Mouse (Mus musculus) cerebellum, adult 11-12 months (tissue): ENCODE results near the gene Atp6ap1.

Source experiments
- DNase-seq: peaks from one replicate; pipeline ENCODE4 v3.0.0; 2022

Atp6ap1 gene

GRCm38 (mm10) chrX:74304867-74305700 is 8.2 kb downstream of the Atp6ap1 start, which contains the start of gene Gdi1:
TSS of gene Gdi1 (plus strand) at chrX:74304998.
- DNase-seq, result peak; percentile 73

DNA sequence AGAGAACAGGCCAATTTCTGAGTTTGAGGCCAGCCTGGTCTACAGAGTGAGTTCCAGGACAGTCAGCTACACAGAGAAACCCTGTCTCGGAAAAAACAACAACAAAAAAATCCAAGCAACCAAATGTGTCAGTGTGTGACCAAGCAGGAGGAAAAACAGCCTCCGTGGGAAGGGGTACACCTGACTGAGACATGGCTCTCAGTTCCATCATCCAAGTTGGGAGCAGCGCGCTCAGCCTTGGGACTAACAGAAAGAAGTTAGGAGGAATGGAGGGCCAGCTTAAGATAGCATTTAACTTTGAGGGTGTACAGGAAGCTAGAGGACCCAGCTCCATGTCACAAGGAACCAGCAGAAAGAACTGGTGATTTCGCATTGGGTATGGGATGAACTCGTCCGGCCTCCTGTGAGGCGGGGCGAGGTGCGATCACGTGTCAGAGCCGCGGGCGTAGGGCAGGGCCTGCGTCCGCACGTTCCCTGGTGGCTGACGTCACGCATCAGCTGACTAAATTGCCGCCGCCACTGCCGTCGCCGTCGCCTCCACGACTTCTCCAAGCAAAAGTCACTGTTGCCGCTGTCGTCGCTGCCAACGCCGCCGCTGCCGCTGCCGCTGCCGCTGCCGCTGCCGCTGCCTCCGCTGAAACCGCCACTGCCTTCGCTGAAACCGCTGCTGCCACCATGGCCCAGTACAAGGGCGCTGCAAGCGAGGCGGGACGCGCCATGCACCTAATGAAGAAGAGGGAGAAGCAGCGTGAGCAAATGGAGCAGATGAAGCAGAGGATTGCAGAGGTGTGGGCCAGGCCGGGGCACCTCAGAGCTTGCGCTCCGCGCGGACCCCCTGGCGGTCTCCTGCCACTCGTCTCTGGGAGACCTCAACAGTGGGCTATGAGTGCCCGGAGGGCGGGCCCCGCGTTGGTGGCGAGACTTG is 15.9 kb downstream of the Atp6ap1 start, which contains the start of gene Fam50a:
TSS of gene Fam50a (plus strand) at position 494 of the 925 bp plus-strand sequence.
- DNase-seq, result peak; percentile 89

DNA sequence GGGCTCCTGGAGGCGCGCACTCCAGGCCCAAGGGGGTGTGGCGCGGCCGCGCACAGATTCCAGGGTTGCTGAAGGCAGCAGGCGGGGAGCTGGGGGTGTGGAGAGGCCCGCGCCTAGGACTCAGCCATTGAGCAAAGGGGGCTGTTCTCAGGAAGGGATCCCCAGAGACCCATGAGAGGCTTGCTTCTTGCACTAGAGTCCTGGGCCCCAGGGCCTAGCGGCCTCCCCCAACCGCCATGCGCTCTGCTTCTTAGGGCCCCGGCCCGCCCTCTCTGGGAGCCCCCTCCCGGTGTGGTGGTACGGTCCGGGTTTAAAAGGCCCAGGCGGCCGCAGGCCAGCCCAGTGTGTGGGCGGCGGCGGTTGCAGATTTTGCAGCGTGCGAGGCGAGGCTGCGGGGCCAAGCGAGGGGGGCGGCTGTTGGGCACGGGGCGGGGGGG is 31.8 kb downstream of the Atp6ap1 start, which contains the start of gene Plxna3:
TSS of gene Plxna3 (plus strand) at position 342 of the 437 bp plus-strand sequence.
- DNase-seq, result peak; percentile 71

DNA sequence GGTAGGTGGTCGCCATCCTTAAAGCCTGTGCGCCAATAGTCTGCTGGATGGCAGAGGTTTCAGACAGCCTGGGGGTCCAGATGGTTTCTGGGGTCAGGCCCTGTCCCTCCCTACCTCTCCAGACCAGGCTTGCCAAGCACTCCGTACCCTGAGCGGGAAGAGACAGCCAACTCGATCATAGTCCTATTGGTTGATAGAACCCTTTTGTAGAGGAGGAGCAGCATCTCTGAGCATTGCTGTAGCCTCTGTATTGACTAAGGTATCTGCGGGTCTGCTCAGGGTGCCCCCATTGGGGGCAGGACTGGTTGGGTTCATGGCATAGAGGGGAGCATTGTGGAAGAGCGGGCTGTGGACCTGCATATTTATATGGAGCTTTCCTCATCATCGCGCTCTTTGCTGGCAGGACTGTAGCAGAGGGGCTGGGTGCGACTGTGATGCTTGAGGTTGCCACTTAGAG is 32.3 kb downstream of the Atp6ap1 start:
- no peak for DNase-seq

DNA sequence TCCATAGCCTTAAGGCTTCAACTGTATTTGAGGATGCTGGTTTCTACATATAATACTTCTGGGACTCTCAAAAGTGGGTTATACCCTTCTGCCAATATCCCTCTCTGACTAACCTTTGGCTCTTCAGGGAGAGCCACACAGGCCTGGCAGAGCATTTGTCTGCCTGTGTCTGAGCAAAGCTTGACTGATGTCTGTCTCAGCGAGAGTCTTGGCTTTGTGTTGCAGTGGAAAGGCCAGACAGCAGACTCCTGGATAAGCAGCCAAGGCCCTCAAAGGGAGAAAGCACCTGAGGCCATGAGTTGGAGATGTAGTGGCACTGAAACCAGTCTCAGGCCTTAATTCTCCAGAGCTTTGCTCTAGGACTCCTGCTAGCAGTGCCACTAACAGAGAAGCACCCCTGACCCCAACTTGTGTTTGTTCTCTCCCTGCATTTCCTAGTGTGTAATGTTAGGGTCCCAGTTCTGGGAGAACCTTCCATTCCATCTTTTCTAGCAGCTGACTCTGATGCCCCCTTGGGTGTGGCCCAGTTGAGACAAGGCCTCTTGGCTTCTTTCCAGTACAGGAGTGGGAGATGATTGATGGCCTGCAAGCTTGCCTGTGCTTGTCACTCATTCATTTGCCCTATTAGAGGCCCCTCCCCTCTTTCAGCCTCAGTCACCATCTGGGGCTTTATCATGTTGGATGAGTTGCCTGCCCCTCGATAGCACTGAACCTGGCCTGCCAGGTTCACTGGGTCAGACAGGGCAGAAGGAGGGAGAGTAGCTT is 33.5 kb downstream of the Atp6ap1 start:
- DNase-seq, result peak; percentile 34

- DNase-seq, result no peak
Measured at GRCm38 (mm10) chrX:74352645-74353466, 56.0 kb downstream of the Atp6ap1 start.

DNA sequence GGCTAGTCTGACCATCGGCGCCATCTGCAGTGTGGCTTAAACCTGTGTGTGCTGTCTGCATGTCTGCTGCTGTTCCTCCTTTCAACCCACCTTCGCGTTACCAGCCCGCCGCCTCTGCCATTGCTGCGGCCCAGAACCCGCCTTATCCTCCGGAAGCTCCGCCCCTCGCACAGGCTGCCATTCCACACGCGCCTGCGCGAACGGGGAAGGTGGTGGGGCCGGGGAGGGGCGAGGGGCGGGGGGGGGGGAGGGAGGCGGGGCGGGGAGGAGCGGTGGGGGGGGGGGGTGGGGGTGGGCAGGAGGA is 56.5 kb downstream of the Atp6ap1 start, which contains the start of gene Lage3:
TSS of gene Lage3 (minus strand) at position 152 of the 304 bp plus-strand sequence.
- peak; percentile 83 for DNase-seq
